Mouse (Mus musculus) liver, postnatal 0 days (tissue): ENCODE measurements at regions not wholly inside any gene's neighbourhood (a gene's known extent, or its start where the extent isn't known, plus 50 kb on each side); places are given as distances from the start of the nearest gene placed in this dataset.

Experiments used
- CTCF ChIP-seq: sonication (generic); IDR thresholded peaks from 2 replicates; pipeline ENCODE4 v1.5.1; 2016; ENCODE audit warnings: antibody characterized with exemption, low read depth
- EP300 ChIP-seq: IDR thresholded peaks from 2 replicates; pipeline ENCODE4 v1.6.1; 2016; ENCODE audit warnings: antibody characterized with exemption, low read depth, mild to moderate bottlenecking

GRCm38 (mm10) chr10:126646587-126646986, 254.6 kb downstream of the Atp23 start:
- no peak for TF ChIP-seq CTCF
- TF ChIP-seq EP300 = no peak
